Mouse (Mus musculus) embryonic facial prominence, embryonic 13.5 days (tissue): ENCODE results near the gene Cd44. TPM values are rescaled to one million over a fixed set of nuclear protein-coding genes. Genes with fewer than 3 reads are reported as not detected.

Source experiments
- ATAC-seq: fragments of 200-750 bp; cut with Nextera tagmentation; 2 replicates; pipeline ENCODE4 v1.8.0; 2017; ENCODE audit warnings: low read depth; ENCODE audit not compliant: insufficient number of reproducible peaks, insufficient read depth, low FRiP score, low TSS enrichment
- H3K27ac ChIP-seq: fragments of 300-500 bp; sonication (generic); 2 replicates; pipeline ENCODE4 v1.5.1; 2015; ENCODE audit warnings: moderate library complexity, mild to moderate bottlenecking, inconsistent platforms
- H3K27me3 ChIP-seq: fragments of 300-500 bp; sonication (generic); 2 replicates; pipeline ENCODE4 v1.6.1; 2015; ENCODE audit warnings: mild to moderate bottlenecking, inconsistent platforms
- H3K36me3 ChIP-seq: fragments of 300-500 bp; sonication (generic); 2 replicates; pipeline ENCODE4 v1.6.1; 2015; ENCODE audit warnings: mild to moderate bottlenecking, inconsistent platforms
- H3K4me1 ChIP-seq: fragments of 300-500 bp; sonication (generic); 2 replicates; pipeline ENCODE4 v1.6.1; 2015; ENCODE audit warnings: inconsistent platforms
- H3K4me2 ChIP-seq: fragments of 300-500 bp; sonication (generic); 2 replicates; pipeline ENCODE4 v1.6.1; 2015; ENCODE audit warnings: moderate library complexity, mild to moderate bottlenecking, inconsistent platforms
- H3K4me3 ChIP-seq: fragments of 300-500 bp; sonication (generic); 2 replicates; pipeline ENCODE4 v1.5.1; 2015; ENCODE audit warnings: mild to moderate bottlenecking, inconsistent platforms
- H3K9ac ChIP-seq: fragments of 300-500 bp; sonication (generic); 2 replicates; pipeline ENCODE4 v1.6.1; 2015; ENCODE audit warnings: mild to moderate bottlenecking, inconsistent platforms
- H3K9me3 ChIP-seq: fragments of 300-500 bp; sonication (generic); 2 replicates; pipeline ENCODE4 v1.6.1; 2016; ENCODE audit warnings: inconsistent platforms
- whole genome bisulfite sequencing: fragments of 180-500 bp; shearing (Covaris S2); methylation state at CpG from one replicate; pipeline ENCODE4 v1.1.7; 2015; ENCODE audit warnings: mixed read lengths; 5-methylcytosine and 5-hydroxymethylcytosine counted together
- polyA plus RNA-seq: library from polyadenylated mRNA; unstranded; fragments of >200 nt; fragmentation: Nextera tagmentation; extraction: Ambion mirVana; gene quantifications from 2 replicates; pipeline ENCODE4 v1.2.1, GENCODE M21; 2015

Cd44 gene
- polyA plus RNA-seq, 1 experiment from 2014 or later = 25.5 TPM

- no peak for ATAC-seq
- no peaks in the 10 kb centered on the region for H3K4me1 ChIP-seq
- H3K9me3 ChIP-seq = no peaks in the 10 kb centered on the region
- H3K27me3 ChIP-seq = no peaks in the 10 kb centered on the region
- no peak overlapping the region for H3K4me2 ChIP-seq
- H3K9ac ChIP-seq = no peak overlapping the region
- no peak overlapping the region for H3K27ac ChIP-seq
- no peaks in the 10 kb centered on the region for H3K36me3 ChIP-seq
- 73% methylated on average over 7 of the region's 7 CpGs for WGBS
- H3K4me3 ChIP-seq = no peak overlapping the region
These were observed 118.7 kb downstream of the Cd44 start for GRCm38 (mm10) chr2:102782751-102783150.

- no peak for ATAC-seq
- 93% methylated on average over 3 of the region's 3 CpGs for WGBS
These were observed 123.3 kb downstream of the Cd44 start for GRCm38 (mm10) chr2:102778208-102778607.

GRCm38 (mm10) chr2:102775561-102775960 lies 125.9 kb downstream of the Cd44 start:
- H3K36me3 ChIP-seq = no peaks in the 10 kb centered on the region
- H3K4me2 ChIP-seq = no peak overlapping the region
- peaks cover 15% of the 10 kb centered on the region for H3K4me1 ChIP-seq
- 35% methylated on average over 1 of the region's 1 CpGs for WGBS
- ATAC-seq = no peak
- H3K4me3 ChIP-seq = no peak overlapping the region
- no peak overlapping the region for H3K27ac ChIP-seq
- H3K27me3 ChIP-seq = no peaks in the 10 kb centered on the region
- no peak overlapping the region for H3K9ac ChIP-seq
- H3K9me3 ChIP-seq = no peaks in the 10 kb centered on the region

More at GRCm38 (mm10) chr2:102778208-102778607, 123.3 kb downstream of the Cd44 start:
- Histone ChIP-seq H3K36me3 (no peaks in the 10 kb centered on the region), H3K4me3 (no peak overlapping the region), H3K4me2 (no peak overlapping the region), H3K27me3 (no peaks in the 10 kb centered on the region), H3K27ac (no peak overlapping the region), H3K9me3 (no peaks in the 10 kb centered on the region), H3K4me1 (peaks cover 13% of the 10 kb centered on the region), H3K9ac (no peak overlapping the region)

- Histone ChIP-seq H3K4me1 (peaks cover 15% of the 10 kb centered on the region), H3K4me3 (no peak overlapping the region), H3K27ac (no peak overlapping the region), H3K27me3 (no peaks in the 10 kb centered on the region), H3K4me2 (no peak overlapping the region), H3K36me3 (no peaks in the 10 kb centered on the region), H3K9me3 (no peaks in the 10 kb centered on the region), H3K9ac (no peak overlapping the region)
- WGBS = 76% methylated on average over 4 of the region's 4 CpGs
- ATAC-seq = no peak
These were observed 126.8 kb downstream of the Cd44 start for GRCm38 (mm10) chr2:102774700-102775099.

- H3K9ac ChIP-seq = no peak overlapping the region
- no peaks in the 10 kb centered on the region for H3K36me3 ChIP-seq
- 87% methylated on average over 5 of the region's 5 CpGs for WGBS
- H3K9me3 ChIP-seq = no peaks in the 10 kb centered on the region
- no peak for ATAC-seq
- peaks cover 15% of the 10 kb centered on the region for H3K4me1 ChIP-seq
- H3K4me3 ChIP-seq = no peak overlapping the region
- no peak overlapping the region for H3K4me2 ChIP-seq
- no peak overlapping the region for H3K27ac ChIP-seq
- H3K27me3 ChIP-seq = no peaks in the 10 kb centered on the region
These were observed 129.2 kb downstream of the Cd44 start for GRCm38 (mm10) chr2:102772276-102772675.

- Histone ChIP-seq H3K9me3 (no peaks in the 10 kb centered on the region), H3K4me3 (no peak overlapping the region), H3K4me2 (no peak overlapping the region), H3K9ac (no peak overlapping the region), H3K4me1 (peaks cover 15% of the 10 kb centered on the region), H3K27me3 (no peaks in the 10 kb centered on the region), H3K27ac (no peak overlapping the region), H3K36me3 (no peaks in the 10 kb centered on the region)
- no peak for ATAC-seq
- 70% methylated on average over 1 of the region's 1 CpGs for WGBS
These were observed 130.2 kb downstream of the Cd44 start for GRCm38 (mm10) chr2:102771304-102771703.

- H3K27me3 ChIP-seq = no peaks in the 10 kb centered on the region
- no peaks in the 10 kb centered on the region for H3K36me3 ChIP-seq
- no peak overlapping the region for H3K9ac ChIP-seq
- ATAC-seq = no peak
- peaks cover 2% of the 10 kb centered on the region; the same call in 1 of the 2 replicates for H3K4me1 ChIP-seq
- no peak overlapping the region for H3K27ac ChIP-seq
- no peak overlapping the region for H3K4me2 ChIP-seq
- H3K4me3 ChIP-seq = no peak overlapping the region
- H3K9me3 ChIP-seq = no peaks in the 10 kb centered on the region
- 76% methylated on average over 3 of the region's 3 CpGs for whole genome bisulfite sequencing
These were observed 133.2 kb downstream of the Cd44 start for GRCm38 (mm10) chr2:102768267-102768666.

- Histone ChIP-seq H3K9ac (no peak overlapping the region), H3K4me3 (no peak overlapping the region), H3K9me3 (no peaks in the 10 kb centered on the region), H3K27ac (no peak overlapping the region), H3K4me2 (no peak overlapping the region), H3K4me1 (no peaks in the 10 kb centered on the region), H3K36me3 (no peaks in the 10 kb centered on the region), H3K27me3 (no peaks in the 10 kb centered on the region)
- 85% methylated on average over 8 of the region's 8 CpGs for WGBS
- ATAC-seq = no peak
These were observed 136.7 kb downstream of the Cd44 start for GRCm38 (mm10) chr2:102764602-102765374.

GRCm38 (mm10) chr2:102763991-102764390 lies 137.5 kb downstream of the Cd44 start:
- no peak for ATAC-seq
- WGBS = 84% methylated on average over 2 of the region's 2 CpGs
- H3K36me3 ChIP-seq = no peaks in the 10 kb centered on the region
- no peaks in the 10 kb centered on the region for H3K9me3 ChIP-seq
- H3K9ac ChIP-seq = no peak overlapping the region
- H3K4me3 ChIP-seq = no peak overlapping the region
- H3K27me3 ChIP-seq = no peaks in the 10 kb centered on the region
- H3K27ac ChIP-seq = no peak overlapping the region
- no peak overlapping the region for H3K4me2 ChIP-seq
- H3K4me1 ChIP-seq = no peaks in the 10 kb centered on the region

GRCm38 (mm10) chr2:102763176-102763575 lies 138.3 kb downstream of the Cd44 start:
- Histone ChIP-seq H3K4me1 (no peaks in the 10 kb centered on the region), H3K9me3 (no peaks in the 10 kb centered on the region), H3K27ac (no peak overlapping the region), H3K4me3 (no peak overlapping the region), H3K9ac (no peak overlapping the region), H3K4me2 (no peak overlapping the region), H3K27me3 (no peaks in the 10 kb centered on the region), H3K36me3 (no peaks in the 10 kb centered on the region)
- ATAC-seq = no peak
- WGBS = 87% methylated on average over 3 of the region's 3 CpGs
